Mouse (Mus musculus) kidney, postnatal 25 days (tissue): ENCODE data around the gene Arhgap44.
A peak's percentile ranks its signal among the peaks of the same experiment; 100 is the strongest.

Experiments
- DNase-seq, 2 experiments: peaks; one replicate each; pipeline ENCODE4 v3.0.0; 2021; ENCODE audit warnings: mixed read lengths in 2 of 2

Gene Arhgap44

GRCm38 (mm10) chr11:64998439-64998838 is 164.3 kb downstream of the Arhgap44 start:
- peak; percentile 83 to 87 for DNase-seq

GRCm38 (mm10) chr11:64988556-64988955 is 174.2 kb downstream of the Arhgap44 start:
- no peak for DNase-seq

GRCm38 (mm10) chr11:64979489-64979845 is 183.3 kb downstream of the Arhgap44 start:
- no peak for DNase-seq

- peak; percentile 97 to 98 for DNase-seq
Observed at GRCm38 (mm10) chr11:64978720-64979488, 183.9 kb downstream of the Arhgap44 start, which contains the start of gene Elac2. Gene Elac2 (plus strand): TSS chr11:64979038.

- no peak for DNase-seq
Observed at GRCm38 (mm10) chr11:64972418-64972817, 190.3 kb downstream of the Arhgap44 start.

- no peak for DNase-seq
Observed at GRCm38 (mm10) chr11:64971471-64971988, 191.2 kb downstream of the Arhgap44 start.

GRCm38 (mm10) chr11:64968939-64969342 is 193.8 kb downstream of the Arhgap44 start:
- DNase-seq = no peak

GRCm38 (mm10) chr11:64968507-64968906 is 194.3 kb downstream of the Arhgap44 start:
- DNase-seq = peak; percentile 58 to 71

GRCm38 (mm10) chr11:64962629-64963028 is 200.1 kb downstream of the Arhgap44 start:
- no peak for DNase-seq

- no peak for DNase-seq
Observed at GRCm38 (mm10) chr11:64956962-64957729, 205.6 kb downstream of the Arhgap44 start.
